Mouse (Mus musculus): ENCODE measurements at regions not wholly inside any gene's neighbourhood (a gene's known extent, or its start where the extent isn't known, plus 50 kb on each side); places are given as distances from the start of the nearest gene placed in this dataset.

- no peak for TF ChIP-seq CTCF (IDR thresholded peaks at IDR 0.05; ENCODE audit: low read depth)
- no peak for TF ChIP-seq EP300 (optimal IDR thresholded peaks at IDR 0.05)
Measured at GRCm38 (mm10) chr17:13540446-13541241, 186.3 kb downstream of the Tcp10c start.

All from stomach, postnatal 0 days (tissue).